Mouse (Mus musculus) stomach, postnatal 0 days (tissue): ENCODE data around the gene Ctse. TPM values are rescaled to one million over a fixed set of nuclear protein-coding genes. Genes with fewer than 3 reads are reported as not detected.

Source experiments
- ATAC-seq: fragments of 200-750 bp; cut with Nextera tagmentation; 2 replicates; pipeline ENCODE4 v1.8.0; 2017; ENCODE audit not compliant: low FRiP score, low TSS enrichment
- DNase-seq: peaks from one replicate; pipeline ENCODE4 v3.0.0-alpha.2; 2016; ENCODE audit warnings: low spot score
- H3K27ac ChIP-seq: fragments of 300-500 bp; sonication (generic); replicated peaks from 2 replicates; pipeline ENCODE4 v1.5.1; 2014; ENCODE audit warnings: mild to moderate bottlenecking, control low read depth
- H3K27me3 ChIP-seq: fragments of 300-500 bp; sonication (generic); 2 replicates; pipeline ENCODE4 v1.6.1; 2014; ENCODE audit warnings: low read length; ENCODE audit not compliant: control insufficient read depth, insufficient read depth
- H3K36me3 ChIP-seq: fragments of 300-500 bp; sonication (generic); 2 replicates; pipeline ENCODE4 v1.6.1; 2014; ENCODE audit warnings: low read length, mixed read lengths; ENCODE audit not compliant: control insufficient read depth, insufficient read depth
- H3K4me1 ChIP-seq: fragments of 300-500 bp; sonication (generic); replicated peaks from 2 replicates; pipeline ENCODE4 v1.6.1; 2014; ENCODE audit warnings: antibody characterized with exemption; ENCODE audit not compliant: control insufficient read depth, insufficient read depth
- H3K4me2 ChIP-seq: fragments of 300-500 bp; sonication (generic); replicated peaks from 2 replicates; pipeline ENCODE4 v1.6.1; 2014; ENCODE audit warnings: low read depth, mild to moderate bottlenecking, control low read depth, moderate library complexity
- H3K4me3 ChIP-seq: fragments of 300-500 bp; sonication (generic); 2 replicates; pipeline ENCODE4 v1.5.1; 2014; ENCODE audit warnings: low read depth, low read length, control low read depth
- H3K9ac ChIP-seq: fragments of 300-500 bp; sonication (generic); 2 replicates; pipeline ENCODE4 v1.6.1; 2014; ENCODE audit warnings: mild to moderate bottlenecking, low read length, control low read depth, mixed read lengths
- H3K9me3 ChIP-seq: fragments of 300-500 bp; sonication (generic); 2 replicates; pipeline ENCODE4 v1.6.1; 2016; ENCODE audit warnings: low read length; ENCODE audit not compliant: control insufficient read depth
- CTCF ChIP-seq: IDR thresholded peaks from 2 replicates; pipeline ENCODE4 v1.5.1; 2016; ENCODE audit warnings: antibody characterized with exemption, low read depth, mild to moderate bottlenecking, moderate library complexity
- EP300 ChIP-seq: optimal IDR thresholded peaks from 2 replicates; pipeline ENCODE3; 2016; ENCODE audit warnings: antibody characterized with exemption
- WGBS: fragments of 180-500 bp; shearing (Covaris S2); extraction: QIAGEN DNeasy Blood & Tissue Kit; methylation state at CpG from one replicate; pipeline ENCODE4 v1.1.7; 2014; 5-methylcytosine and 5-hydroxymethylcytosine counted together
- polyA plus RNA-seq: library from polyadenylated mRNA; unstranded; fragments of >200 nt; fragmentation: Nextera tagmentation; extraction: Ambion mirVana; gene quantifications from 2 replicates; pipeline ENCODE4 v1.2.1, GENCODE M21; 2015

The Ctse gene
- 596 and 695 TPM in 2 replicates for polyA plus RNA-seq

GRCm38 (mm10) chr1:131637791-131638540 lies at the start of gene Ctse:
Gene Ctse (plus strand): TSS chr1:131638306.
- H3K4me3 ChIP-seq, result no peak within 1 kb of the TSS
- peak; percentile 15; the same call in 1 of the 2 replicates for ATAC-seq

GRCm38 (mm10) chr1:131598905-131599304 lies 39.2 kb upstream of the Ctse start, which contains the start of gene Avpr1b:
Gene Avpr1b (plus strand): TSS chr1:131599239.
- H3K4me3 ChIP-seq, result no peak within 1 kb of the TSS
- no peaks in the 10 kb centered on the region for H3K27me3 ChIP-seq
- no peaks in the 10 kb centered on the region for H3K4me1 ChIP-seq
- no peak for TF ChIP-seq CTCF
- TF ChIP-seq EP300, result no peak
- DNase-seq (no peak), ATAC-seq (no peak)
- H3K9me3 ChIP-seq, result no peaks in the 10 kb centered on the region
- H3K27ac ChIP-seq, result no peak within 1 kb of the TSS
- no peak within 1 kb of the TSS for H3K9ac ChIP-seq
- H3K36me3 ChIP-seq, result no peaks in the 10 kb centered on the region
- no peak within 1 kb of the TSS for H3K4me2 ChIP-seq
- WGBS, result 15% methylated on average over 12 of the region's 12 CpGs

More at GRCm38 (mm10) chr1:131637791-131638540, at the start of gene Ctse:
- no peak within 1 kb of the TSS for H3K4me2 ChIP-seq
- no peaks in the 10 kb centered on the region for H3K27me3 ChIP-seq
- WGBS, result 47% methylated on average over 9 of the region's 9 CpGs
- no peak for DNase-seq
- H3K36me3 ChIP-seq, result no peaks in the 10 kb centered on the region
- H3K9me3 ChIP-seq, result no peaks in the 10 kb centered on the region
- H3K4me1 ChIP-seq, result no peaks in the 10 kb centered on the region
- no peak for TF ChIP-seq CTCF
- TF ChIP-seq EP300, result no peak
- H3K27ac ChIP-seq, result no peak within 1 kb of the TSS
- no peak within 1 kb of the TSS for H3K9ac ChIP-seq

- Histone ChIP-seq H3K27ac (no peak overlapping the region), H3K9me3 (no peaks in the 10 kb centered on the region), H3K4me2 (no peak overlapping the region), H3K4me1 (no peaks in the 10 kb centered on the region), H3K4me3 (no peak overlapping the region), H3K36me3 (no peaks in the 10 kb centered on the region), H3K9ac (no peak overlapping the region), H3K27me3 (no peaks in the 10 kb centered on the region)
- TF ChIP-seq EP300 (no peak), CTCF (peak; percentile 57)
- 37% methylated on average over 11 of the region's 11 CpGs for WGBS
- ATAC-seq (no peak), DNase-seq (no peak)
Observed at GRCm38 (mm10) chr1:131600314-131600713, 37.8 kb upstream of the Ctse start.

GRCm38 (mm10) chr1:131606719-131607118 lies 31.4 kb upstream of the Ctse start:
- WGBS, result 75% methylated on average over 2 of the region's 2 CpGs
- no peak for ATAC-seq
- H3K4me3 ChIP-seq, result no peak overlapping the region

GRCm38 (mm10) chr1:131612556-131613155 lies 25.4 kb upstream of the Ctse start:
- Histone ChIP-seq H3K9me3 (no peaks in the 10 kb centered on the region), H3K27ac (no peak overlapping the region), H3K4me2 (peak overlapping the region; percentile 23), H3K36me3 (no peaks in the 10 kb centered on the region), H3K4me1 (no peaks in the 10 kb centered on the region), H3K9ac (0 out of 2 replicates have a peak overlapping the region, but pooled peaks have one; percentile 31), H3K4me3 (no peak overlapping the region), H3K27me3 (no peaks in the 10 kb centered on the region)
- ATAC-seq, result 0 out of 2 replicates have a peak, but pooled peaks have one; percentile 30
- peak; percentile 29 for DNase-seq
- TF ChIP-seq EP300 (no peak), CTCF (no peak)
- 25% methylated on average over 4 of the region's 4 CpGs for WGBS

More at GRCm38 (mm10) chr1:131606719-131607118, 31.4 kb upstream of the Ctse start:
- DNase-seq, result no peak
- H3K4me2 ChIP-seq, result no peak overlapping the region
- H3K9me3 ChIP-seq, result no peaks in the 10 kb centered on the region
- no peak overlapping the region for H3K27ac ChIP-seq
- H3K4me1 ChIP-seq, result no peaks in the 10 kb centered on the region
- H3K9ac ChIP-seq, result no peak overlapping the region
- no peaks in the 10 kb centered on the region for H3K27me3 ChIP-seq
- no peaks in the 10 kb centered on the region for H3K36me3 ChIP-seq
- no peak for TF ChIP-seq EP300
- TF ChIP-seq CTCF, result no peak
